Mouse (Mus musculus) heart, embryonic 12.5 days (tissue): ENCODE data around the gene Plcb4. TPM values are rescaled to one million over a fixed set of nuclear protein-coding genes. Genes with fewer than 3 reads are reported as not detected.
A peak's percentile ranks its signal among the peaks of the same experiment; 100 is the strongest.
"Not testable (repeated sequence)": the region's sequence is repeated elsewhere in the genome, so short reads cannot be mapped to it uniquely, and the experiment has no call there.

ENCODE experiments used
- ATAC-seq: fragments of 200-750 bp; cut with Nextera tagmentation; 2 replicates; pipeline ENCODE4 v1.8.0; 2017; ENCODE audit warnings: moderate TSS enrichment, moderate library complexity; ENCODE audit not compliant: insufficient number of reproducible peaks, low FRiP score
- H3K27ac ChIP-seq: fragments of 300-500 bp; sonication (generic); 2 replicates; pipeline ENCODE4 v1.5.1; 2016; ENCODE audit warnings: mild to moderate bottlenecking, moderate library complexity; ENCODE audit not compliant: poor library complexity, severe bottlenecking
- H3K27me3 ChIP-seq: fragments of 300-500 bp; sonication (generic); replicated peaks from 2 replicates; pipeline ENCODE4 v1.6.1; 2016; ENCODE audit warnings: mild to moderate bottlenecking, moderate library complexity
- H3K36me3 ChIP-seq: fragments of 300-500 bp; sonication (generic); 2 replicates; pipeline ENCODE4 v1.6.1; 2016; ENCODE audit warnings: mild to moderate bottlenecking, moderate library complexity
- H3K4me1 ChIP-seq: fragments of 300-500 bp; sonication (generic); replicated peaks from 2 replicates; pipeline ENCODE4 v1.6.1; 2016; ENCODE audit warnings: mild to moderate bottlenecking
- H3K4me2 ChIP-seq: fragments of 300-500 bp; sonication (generic); 2 replicates; pipeline ENCODE4 v1.6.1; 2016; ENCODE audit warnings: mild to moderate bottlenecking, moderate library complexity
- H3K4me3 ChIP-seq: fragments of 300-500 bp; sonication (generic); 2 replicates; pipeline ENCODE4 v1.5.1; 2016; ENCODE audit warnings: mild to moderate bottlenecking
- H3K9ac ChIP-seq: fragments of 300-500 bp; sonication (generic); 2 replicates; pipeline ENCODE4 v1.6.1; 2016; ENCODE audit warnings: mild to moderate bottlenecking, moderate library complexity
- H3K9me3 ChIP-seq: fragments of 300-500 bp; sonication (generic); replicated peaks from 2 replicates; pipeline ENCODE4 v1.6.1; 2016; ENCODE audit warnings: mild to moderate bottlenecking, moderate library complexity
- whole genome bisulfite sequencing: fragments of 180-500 bp; shearing (Covaris S2); methylation state at CpG from one replicate; pipeline ENCODE4 v1.1.7; 2016; 5-methylcytosine and 5-hydroxymethylcytosine counted together
- polyA plus RNA-seq: library from polyadenylated mRNA; unstranded; fragments of >200 nt; fragmentation: Nextera tagmentation; extraction: Ambion mirVana; gene quantifications from 2 replicates; pipeline ENCODE4 v1.2.1, GENCODE M21; 2016

Gene Plcb4
- polyA plus RNA-seq, 1 experiment from 2014 or later: 33.2 TPM

- WGBS: 59% methylated on average over 7 of the region's 7 CpGs
These were observed 79.4 kb downstream of the Plcb4 start for GRCm38 (mm10) chr2:135738022-135738780.

GRCm38 (mm10) chr2:135738950-135739349 lies 80.1 kb downstream of the Plcb4 start:
- Histone ChIP-seq H3K4me1 (peaks cover 39% of the 10 kb centered on the region), H3K4me3 (no peak overlapping the region), H3K9ac (no peak overlapping the region), H3K27ac (no peak overlapping the region), H3K27me3 (no peaks in the 10 kb centered on the region), H3K36me3 (no peaks in the 10 kb centered on the region), H3K4me2 (no peak overlapping the region), H3K9me3 (no peaks in the 10 kb centered on the region)
- 51% methylated on average over 1 of the region's 1 CpGs for WGBS
- no peak for ATAC-seq

More at GRCm38 (mm10) chr2:135738022-135738780, 79.4 kb downstream of the Plcb4 start:
- not testable (repeated sequence) for ATAC-seq, H3K4me3 ChIP-seq, H3K4me2 ChIP-seq, H3K27me3 ChIP-seq, H3K27ac ChIP-seq, H3K9ac ChIP-seq, H3K9me3 ChIP-seq, H3K36me3 ChIP-seq
- H3K4me1 ChIP-seq: peaks cover 34% of the 10 kb centered on the region

- WGBS: 56% methylated on average over 10 of the region's 10 CpGs
- Histone ChIP-seq H3K36me3 (no peaks in the 10 kb centered on the region), H3K27ac (peak overlapping the region; percentile 20; the same call in 1 of the 2 replicates), H3K4me1 (peaks cover 33% of the 10 kb centered on the region), H3K27me3 (no peaks in the 10 kb centered on the region), H3K4me3 (no peak overlapping the region), H3K9me3 (0 out of 2 replicates have a peak, but pooled peaks cover 7% of the 10 kb centered on the region), H3K4me2 (peak overlapping the region; percentile 2; the same call in 1 of the 2 replicates), H3K9ac (no peak overlapping the region)
- ATAC-seq: no peak
These were observed 84.3 kb downstream of the Plcb4 start for GRCm38 (mm10) chr2:135742954-135743700.

- ATAC-seq: peak; percentile 37; the same call in 1 of the 2 replicates
- Histone ChIP-seq H3K27ac (no peak overlapping the region), H3K4me2 (no peak overlapping the region), H3K27me3 (no peaks in the 10 kb centered on the region), H3K9me3 (0 out of 2 replicates have a peak, but pooled peaks cover 7% of the 10 kb centered on the region), H3K36me3 (no peaks in the 10 kb centered on the region), H3K4me1 (peaks cover 46% of the 10 kb centered on the region), H3K9ac (no peak overlapping the region), H3K4me3 (no peak overlapping the region)
- 60% methylated on average over 8 of the region's 8 CpGs for WGBS
These were observed 85.9 kb downstream of the Plcb4 start for GRCm38 (mm10) chr2:135744711-135745110.

- ATAC-seq: no peak
- H3K9me3 ChIP-seq: 0 out of 2 replicates have a peak, but pooled peaks cover 7% of the 10 kb centered on the region
- H3K27ac ChIP-seq: no peak overlapping the region
- H3K9ac ChIP-seq: no peak overlapping the region
- 57% methylated on average over 7 of the region's 7 CpGs for WGBS
- H3K4me2 ChIP-seq: no peak overlapping the region
- H3K27me3 ChIP-seq: no peaks in the 10 kb centered on the region
- H3K4me3 ChIP-seq: no peak overlapping the region
- no peaks in the 10 kb centered on the region for H3K36me3 ChIP-seq
- H3K4me1 ChIP-seq: peaks cover 48% of the 10 kb centered on the region
These were observed 86.3 kb downstream of the Plcb4 start for GRCm38 (mm10) chr2:135745126-135745525.

GRCm38 (mm10) chr2:135748441-135748840 lies 89.6 kb downstream of the Plcb4 start:
- 0 out of 2 replicates have a peak, but pooled peaks cover 7% of the 10 kb centered on the region for H3K9me3 ChIP-seq
- 66% methylated on average over 5 of the region's 5 CpGs for WGBS
- no peak overlapping the region for H3K27ac ChIP-seq
- no peak overlapping the region for H3K9ac ChIP-seq
- H3K27me3 ChIP-seq: no peaks in the 10 kb centered on the region
- H3K4me2 ChIP-seq: no peak overlapping the region
- ATAC-seq: no peak
- H3K36me3 ChIP-seq: no peaks in the 10 kb centered on the region
- H3K4me3 ChIP-seq: no peak overlapping the region
- H3K4me1 ChIP-seq: peaks cover 40% of the 10 kb centered on the region

- H3K4me2 ChIP-seq: no peak overlapping the region
- H3K36me3 ChIP-seq: no peaks in the 10 kb centered on the region
- no peak overlapping the region for H3K27ac ChIP-seq
- H3K9ac ChIP-seq: no peak overlapping the region
- H3K27me3 ChIP-seq: no peaks in the 10 kb centered on the region
- H3K4me1 ChIP-seq: peaks cover 33% of the 10 kb centered on the region
- 0 out of 2 replicates have a peak, but pooled peaks cover 4% of the 10 kb centered on the region for H3K9me3 ChIP-seq
- H3K4me3 ChIP-seq: no peak overlapping the region
- ATAC-seq: no peak
- WGBS: 69% methylated on average over 15 of the region's 15 CpGs
These were observed 90.8 kb downstream of the Plcb4 start for GRCm38 (mm10) chr2:135749606-135750005.

GRCm38 (mm10) chr2:135750748-135751147 lies 91.9 kb downstream of the Plcb4 start:
- Histone ChIP-seq H3K27ac (no peak overlapping the region), H3K36me3 (no peaks in the 10 kb centered on the region), H3K4me1 (peaks cover 32% of the 10 kb centered on the region), H3K4me2 (no peak overlapping the region), H3K9ac (no peak overlapping the region), H3K4me3 (no peak overlapping the region), H3K27me3 (no peaks in the 10 kb centered on the region), H3K9me3 (no peaks in the 10 kb centered on the region)
- WGBS: 50% methylated on average over 5 of the region's 5 CpGs
- ATAC-seq: no peak

GRCm38 (mm10) chr2:135755792-135756191 lies 97.0 kb downstream of the Plcb4 start:
- ATAC-seq: no peak
- Histone ChIP-seq H3K4me3 (no peak overlapping the region), H3K36me3 (no peaks in the 10 kb centered on the region), H3K4me1 (peaks cover 10% of the 10 kb centered on the region), H3K27ac (no peak overlapping the region), H3K27me3 (no peaks in the 10 kb centered on the region), H3K9me3 (no peaks in the 10 kb centered on the region), H3K4me2 (no peak overlapping the region), H3K9ac (no peak overlapping the region)
- 79% methylated on average over 5 of the region's 5 CpGs for WGBS

- no peak overlapping the region for H3K4me3 ChIP-seq
- H3K4me2 ChIP-seq: no peak overlapping the region
- no peaks in the 10 kb centered on the region for H3K9me3 ChIP-seq
- no peak overlapping the region for H3K27ac ChIP-seq
- ATAC-seq: no peak
- H3K36me3 ChIP-seq: no peaks in the 10 kb centered on the region
- no peaks in the 10 kb centered on the region for H3K27me3 ChIP-seq
- no peak overlapping the region for H3K9ac ChIP-seq
- 88% methylated on average over 3 of the region's 3 CpGs for WGBS
- peaks cover 15% of the 10 kb centered on the region for H3K4me1 ChIP-seq
These were observed 98.7 kb downstream of the Plcb4 start for GRCm38 (mm10) chr2:135757478-135757877.

- H3K4me1 ChIP-seq: peaks cover 24% of the 10 kb centered on the region
- H3K27ac ChIP-seq: no peak overlapping the region
- ATAC-seq: no peak
These were observed 100.8 kb downstream of the Plcb4 start for GRCm38 (mm10) chr2:135759499-135760095.

More at GRCm38 (mm10) chr2:135759499-135760095, 100.8 kb downstream of the Plcb4 start:
- H3K9ac ChIP-seq: no peak overlapping the region
- 75% methylated on average over 6 of the region's 6 CpGs for WGBS
- H3K36me3 ChIP-seq: no peaks in the 10 kb centered on the region
- no peaks in the 10 kb centered on the region for H3K27me3 ChIP-seq
- H3K9me3 ChIP-seq: no peaks in the 10 kb centered on the region
- H3K4me3 ChIP-seq: no peak overlapping the region
- no peak overlapping the region for H3K4me2 ChIP-seq
